Mouse (Mus musculus) megakaryocyte, embryonic 14.5 days (primary cell): Measurements from ENCODE around the gene Smap1. TPM values are rescaled to one million over a fixed set of nuclear protein-coding genes. Genes with fewer than 3 reads are reported as not detected.
"Not testable (repeated sequence)": the region's sequence is repeated elsewhere in the genome, so short reads cannot be mapped to it uniquely, and the experiment has no call there.

ENCODE experiments used
- H3K27me3 ChIP-seq: replicated peaks from 2 replicates; pipeline ENCODE3; 2012; ENCODE audit warnings: inconsistent platforms
- H3K36me3 ChIP-seq: replicated peaks from 2 replicates; pipeline ENCODE3; 2012; ENCODE audit warnings: low read length, inconsistent platforms, mixed read lengths
- H3K4me1 ChIP-seq: 2 replicates; pipeline ENCODE4 v1.6.1; 2012; ENCODE audit warnings: inconsistent platforms
- H3K4me3 ChIP-seq: replicated peaks from 2 replicates; pipeline ENCODE3; 2012; ENCODE audit warnings: moderate library complexity, mild to moderate bottlenecking, inconsistent platforms
- H3K9me3 ChIP-seq: 2 replicates; pipeline ENCODE4 v1.6.1; 2012; ENCODE audit warnings: inconsistent platforms
- FLI1 ChIP-seq: IDR thresholded peaks from 2 replicates; pipeline ENCODE4 v1.6.1; 2012; ENCODE audit warnings: low read length, inconsistent platforms, mixed read lengths
- GATA1 ChIP-seq: IDR thresholded peaks from 3 replicates; pipeline ENCODE4 v1.6.1; 2012; ENCODE audit warnings: mixed read lengths, low read length, inconsistent platforms, borderline replicate concordance
- polyA plus RNA-seq: library from polyadenylated mRNA; stranded (reverse); fragments of >175 nt; gene quantifications from 2 replicates; pipeline ENCODE4 v1.2.3, GENCODE M21; 2012; ENCODE audit warnings: low replicate concordance; ENCODE audit not compliant: insufficient read depth

Gene Smap1
- polyA plus RNA-seq, result 31.9 and 51.5 TPM in 2 replicates

GRCm38 (mm10) chr1:23921711-23922529 is at the start of gene Smap1:
Gene Smap1, minus strand, starts transcription at chr1:23922317.
- peaks cover 56% of the 10 kb centered on the region for H3K4me1 ChIP-seq
- H3K9me3 ChIP-seq, result peaks cover 22% of the 10 kb centered on the region
- peak within 1 kb of the TSS; percentile 99 for H3K4me3 ChIP-seq
- peaks cover 18% of the 10 kb centered on the region for H3K36me3 ChIP-seq
- no peak for TF ChIP-seq GATA1
- no peak for TF ChIP-seq FLI1
- no peaks in the 10 kb centered on the region for H3K27me3 ChIP-seq

- not testable (repeated sequence) for H3K4me1 ChIP-seq, H3K4me3 ChIP-seq, H3K9me3 ChIP-seq, H3K36me3 ChIP-seq, H3K27me3 ChIP-seq
These were observed 49.0 kb upstream of the Smap1 start for GRCm38 (mm10) chr1:23971159-23971558.

- TF ChIP-seq FLI1 (no peak), GATA1 (no peak)
- no peaks in the 10 kb centered on the region for H3K36me3 ChIP-seq
- H3K4me3 ChIP-seq, result no peak overlapping the region
- H3K4me1 ChIP-seq, result peaks cover 5% of the 10 kb centered on the region
- H3K27me3 ChIP-seq, result no peaks in the 10 kb centered on the region
- H3K9me3 ChIP-seq, result peaks cover 8% of the 10 kb centered on the region
These were observed 46.1 kb upstream of the Smap1 start for GRCm38 (mm10) chr1:23968027-23968725.

GRCm38 (mm10) chr1:23966226-23966625 is 44.1 kb upstream of the Smap1 start:
- Histone ChIP-seq H3K4me3 (no peak overlapping the region), H3K9me3 (peaks cover 8% of the 10 kb centered on the region), H3K4me1 (peaks cover 17% of the 10 kb centered on the region), H3K36me3 (no peaks in the 10 kb centered on the region), H3K27me3 (no peaks in the 10 kb centered on the region)
- no peak for TF ChIP-seq GATA1

GRCm38 (mm10) chr1:23959415-23959732 is 37.3 kb upstream of the Smap1 start:
- TF ChIP-seq FLI1 (no peak), GATA1 (no peak)
- Histone ChIP-seq H3K36me3 (no peaks in the 10 kb centered on the region), H3K4me3 (no peak overlapping the region), H3K4me1 (peaks cover 16% of the 10 kb centered on the region; the same call in 1 of the 2 replicates), H3K27me3 (peaks cover 9% of the 10 kb centered on the region), H3K9me3 (0 out of 2 replicates have a peak, but pooled peaks cover 3% of the 10 kb centered on the region)

GRCm38 (mm10) chr1:23958668-23959414 is 36.7 kb upstream of the Smap1 start:
- H3K4me3 ChIP-seq, result no peak overlapping the region
- H3K9me3 ChIP-seq, result 0 out of 2 replicates have a peak, but pooled peaks cover 8% of the 10 kb centered on the region
- H3K36me3 ChIP-seq, result no peaks in the 10 kb centered on the region
- H3K4me1 ChIP-seq, result peaks cover 16% of the 10 kb centered on the region; the same call in 1 of the 2 replicates
- TF ChIP-seq FLI1 (no peak), GATA1 (no peak)
- peaks cover 9% of the 10 kb centered on the region for H3K27me3 ChIP-seq

- TF ChIP-seq GATA1, result no peak
- no peak for TF ChIP-seq FLI1
- Histone ChIP-seq H3K4me3 (no peak overlapping the region), H3K36me3 (no peaks in the 10 kb centered on the region), H3K27me3 (peaks cover 9% of the 10 kb centered on the region), H3K9me3 (0 out of 2 replicates have a peak, but pooled peaks cover 11% of the 10 kb centered on the region), H3K4me1 (peaks cover 16% of the 10 kb centered on the region; the same call in 1 of the 2 replicates)
These were observed 36.0 kb upstream of the Smap1 start for GRCm38 (mm10) chr1:23958101-23958500.

GRCm38 (mm10) chr1:23955539-23955938 is 33.4 kb upstream of the Smap1 start:
- peaks cover 9% of the 10 kb centered on the region for H3K27me3 ChIP-seq
- 0 out of 2 replicates have a peak, but pooled peaks cover 11% of the 10 kb centered on the region for H3K9me3 ChIP-seq
- TF ChIP-seq FLI1, result no peak
- TF ChIP-seq GATA1, result no peak
- H3K36me3 ChIP-seq, result no peaks in the 10 kb centered on the region
- H3K4me3 ChIP-seq, result no peak overlapping the region
- H3K4me1 ChIP-seq, result 0 out of 2 replicates have a peak, but pooled peaks cover 4% of the 10 kb centered on the region

- Histone ChIP-seq H3K9me3 (peaks cover 21% of the 10 kb centered on the region), H3K36me3 (no peaks in the 10 kb centered on the region), H3K4me3 (no peak overlapping the region), H3K4me1 (no peaks in the 10 kb centered on the region), H3K27me3 (peaks cover 4% of the 10 kb centered on the region)
- TF ChIP-seq FLI1 (no peak), GATA1 (no peak)
These were observed 31.8 kb upstream of the Smap1 start for GRCm38 (mm10) chr1:23953921-23954320.
